Mouse (Mus musculus) ovary, postnatal 36 days (tissue): ENCODE data around the gene Gm49359.
"Not testable (repeated sequence)": the region's sequence is repeated elsewhere in the genome, so short reads cannot be mapped to it uniquely, and the experiment has no call there.

Experiments used
- DNase-seq: peaks from one replicate; pipeline ENCODE4 v3.0.0; 2022; ENCODE audit warnings: low spot score, mixed read lengths

Gene Gm49359

DNA sequence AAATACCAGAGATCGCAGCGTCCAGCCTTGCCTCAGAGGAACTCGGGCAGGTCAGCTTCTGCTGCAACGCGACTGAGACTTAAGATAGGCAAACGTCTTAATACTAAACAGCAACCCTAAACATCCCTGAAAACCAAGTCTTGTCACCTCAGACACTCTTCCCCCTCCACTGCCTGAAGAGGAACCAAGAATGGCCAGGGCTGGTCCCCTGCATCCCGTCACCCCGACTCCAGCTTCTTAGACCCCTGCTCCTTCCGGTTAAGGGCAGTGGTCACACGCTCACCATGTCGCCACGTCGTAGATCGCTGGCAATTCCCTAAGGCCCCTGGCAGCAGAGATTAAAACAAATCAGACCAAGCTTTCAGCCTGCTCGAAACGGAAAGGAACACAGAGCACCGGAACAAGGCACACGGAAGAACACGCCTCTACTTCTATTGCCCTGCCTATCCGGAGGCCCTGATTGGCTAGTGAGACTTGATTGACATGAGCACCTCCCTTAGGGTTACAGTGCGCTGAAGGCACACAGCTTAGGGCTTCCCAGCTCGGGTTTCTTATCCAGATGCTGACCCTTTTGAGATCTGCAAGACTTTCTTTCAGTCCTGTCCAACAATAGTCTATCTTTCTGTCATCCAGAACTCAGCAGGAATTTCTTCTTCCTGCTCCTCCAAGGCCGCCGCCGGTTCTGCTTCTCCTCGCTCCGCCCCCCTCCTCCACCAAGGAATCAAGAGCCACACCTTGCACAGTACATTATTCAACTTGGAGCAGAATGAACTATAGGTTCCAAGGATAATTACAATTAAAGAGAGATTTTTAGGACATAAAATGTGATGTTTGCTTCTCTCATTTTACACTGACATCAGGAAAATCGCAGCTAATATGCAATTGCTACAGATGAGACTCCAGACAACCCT is at the start of gene Gm49359:
Gene Gm49359 (minus strand): TSS at position 409 of the 911 bp plus-strand sequence.
- DNase-seq, result peak; percentile 77

DNA sequence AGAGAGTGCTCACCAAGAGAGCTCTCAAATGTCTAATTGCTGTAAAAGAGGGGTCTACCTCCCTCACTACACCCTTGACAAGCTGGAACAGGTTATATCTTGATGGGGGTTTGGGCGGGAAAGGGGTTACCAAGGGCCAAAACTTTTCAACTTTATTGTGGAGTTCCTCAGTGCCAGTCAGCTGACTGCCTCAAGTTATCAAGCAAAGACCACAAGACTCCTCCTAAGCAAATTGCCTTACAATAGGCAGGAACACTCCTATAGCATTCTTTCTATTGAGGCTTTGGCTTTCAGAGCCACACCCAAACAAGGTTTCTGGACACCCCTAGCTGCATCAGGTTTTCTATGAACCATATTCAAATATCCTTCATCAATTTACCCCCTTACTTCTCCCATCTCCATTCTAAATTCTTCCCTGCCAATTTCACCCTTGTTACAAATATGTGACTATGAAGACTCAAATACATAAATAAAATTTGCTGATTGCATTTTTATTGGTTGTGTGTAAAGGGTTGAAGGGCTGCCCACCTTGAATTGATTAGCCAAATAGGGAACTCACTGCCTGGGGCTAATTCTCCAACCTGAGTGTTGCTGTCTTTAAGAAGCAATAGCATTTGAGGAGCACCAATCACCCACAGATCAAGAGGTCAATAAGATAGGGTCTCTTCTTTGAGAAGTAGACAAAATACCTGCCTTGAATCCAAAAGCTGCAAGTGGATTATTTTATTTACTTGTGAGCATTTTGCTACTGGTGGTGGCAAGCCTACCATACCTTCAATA is 44.2 kb upstream of the Gm49359 start:
- not testable (repeated sequence) for DNase-seq

DNA sequence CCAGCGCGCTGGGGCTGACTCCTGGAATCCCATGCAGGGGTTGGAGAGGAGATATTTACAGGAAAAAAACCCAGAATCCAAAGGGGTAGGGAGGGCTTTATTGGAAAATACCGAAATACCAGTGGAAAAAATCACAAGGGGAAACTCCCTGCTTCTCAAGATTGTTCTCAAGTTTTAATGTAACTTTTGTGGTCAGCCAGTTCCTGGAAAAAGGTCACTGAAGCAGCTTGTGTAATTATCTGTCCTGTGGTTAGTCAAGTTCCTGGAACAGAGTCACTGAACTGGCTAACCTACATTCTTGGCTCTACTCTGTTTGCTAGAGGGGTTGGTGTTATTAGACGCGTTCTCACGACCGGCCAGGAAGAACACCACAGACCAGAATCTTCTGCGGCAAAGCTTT is 6.0 kb upstream of the Gm49359 start:
- not testable (repeated sequence) for DNase-seq

DNA sequence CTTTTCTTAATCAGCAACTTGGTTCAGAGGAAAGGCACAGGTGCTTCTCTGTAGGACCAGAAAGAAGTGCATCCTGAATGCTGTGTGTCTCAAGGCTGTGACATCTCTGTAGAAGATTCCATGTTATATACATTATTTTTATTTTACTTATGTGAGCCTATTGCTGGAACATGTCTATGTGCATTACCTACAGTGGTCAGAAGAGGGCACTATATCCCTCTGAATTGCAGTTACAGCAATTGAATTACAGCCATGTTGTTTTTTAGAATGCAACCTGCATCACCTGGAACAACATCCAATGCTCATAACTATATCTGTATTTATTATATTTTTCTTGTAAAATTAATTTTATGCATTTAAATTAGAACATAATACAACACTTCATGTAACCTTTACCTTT is 3.3 kb upstream of the Gm49359 start:
- DNase-seq, result not testable (repeated sequence)
